Mouse (Mus musculus) telencephalon, adult 2 months (tissue): ENCODE results near the gene Ebf1.

Source experiments
- DNase-seq: peaks from one replicate; pipeline ENCODE4 v3.0.0-alpha.2; 2011; ENCODE audit warnings: low read depth, low spot score

Gene Ebf1

GRCm38 (mm10) chr11:44661875-44662274 lies 44.8 kb downstream of the Ebf1 start:
- no peak for DNase-seq

- no peak for DNase-seq
Observed at GRCm38 (mm10) chr11:44663609-44664141, 46.6 kb downstream of the Ebf1 start.

- DNase-seq, result no peak
Observed at GRCm38 (mm10) chr11:44665156-44665682, 48.1 kb downstream of the Ebf1 start.

GRCm38 (mm10) chr11:44665741-44666531 lies 48.8 kb downstream of the Ebf1 start:
- no peak for DNase-seq

GRCm38 (mm10) chr11:44666741-44667140 lies 49.6 kb downstream of the Ebf1 start:
- DNase-seq, result no peak

GRCm38 (mm10) chr11:44681306-44681705 lies 64.2 kb downstream of the Ebf1 start:
- DNase-seq, result no peak

GRCm38 (mm10) chr11:44681995-44682394 lies 64.9 kb downstream of the Ebf1 start:
- no peak for DNase-seq

GRCm38 (mm10) chr11:44682703-44683539 lies 65.8 kb downstream of the Ebf1 start:
- DNase-seq, result no peak

- no peak for DNase-seq
Observed at GRCm38 (mm10) chr11:44684486-44685076, 67.5 kb downstream of the Ebf1 start.

- DNase-seq, result no peak
Observed at GRCm38 (mm10) chr11:44685129-44685528, 68.0 kb downstream of the Ebf1 start.

- no peak for DNase-seq
Observed at GRCm38 (mm10) chr11:44685911-44686361, 68.8 kb downstream of the Ebf1 start.

GRCm38 (mm10) chr11:44686378-44686777 lies 69.3 kb downstream of the Ebf1 start:
- DNase-seq, result no peak

GRCm38 (mm10) chr11:44688542-44688941 lies 71.4 kb downstream of the Ebf1 start:
- no peak for DNase-seq

GRCm38 (mm10) chr11:44689571-44690264 lies 72.6 kb downstream of the Ebf1 start:
- no peak for DNase-seq

GRCm38 (mm10) chr11:44690265-44690572 lies 73.1 kb downstream of the Ebf1 start:
- DNase-seq, result no peak

- no peak for DNase-seq
Observed at GRCm38 (mm10) chr11:44695416-44695815, 78.3 kb downstream of the Ebf1 start.

GRCm38 (mm10) chr11:44696539-44697201 lies 79.6 kb downstream of the Ebf1 start:
- no peak for DNase-seq

- DNase-seq, result no peak
Observed at GRCm38 (mm10) chr11:44700181-44700580, 83.1 kb downstream of the Ebf1 start.

- no peak for DNase-seq
Observed at GRCm38 (mm10) chr11:44701221-44701810, 84.2 kb downstream of the Ebf1 start.

- DNase-seq, result no peak
Observed at GRCm38 (mm10) chr11:44701864-44702263, 84.7 kb downstream of the Ebf1 start.
